In the genomic region with DNA sequence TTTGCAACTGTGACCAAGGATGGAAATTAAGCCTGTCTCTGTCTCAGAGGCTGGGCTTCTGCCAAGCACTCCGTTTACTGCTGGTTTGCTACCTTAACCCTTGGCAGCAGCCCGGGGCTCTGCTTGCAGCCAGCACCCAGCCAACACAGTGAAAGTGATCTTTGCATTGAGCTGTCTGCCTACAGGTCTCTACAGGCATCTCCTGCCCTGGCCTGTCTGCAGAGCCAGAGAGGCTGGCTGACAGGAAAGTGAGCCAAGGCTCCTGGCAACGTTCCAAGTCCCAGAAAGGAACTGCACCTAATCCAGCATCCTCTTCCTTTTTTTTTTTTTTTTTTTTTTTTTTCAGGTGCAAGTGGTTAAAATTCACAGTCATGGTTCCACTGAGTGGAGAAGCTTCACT, we compare ENCODE assay signal across 8 mouse cellular contexts.
DNase-seq lines count a peak whose midpoint lies in the region; ATAC-seq and TF ChIP-seq lines count a peak whose summit lies in the region.

No protein-coding gene starts in this region.

- H3K9ac ChIP-seq in forebrain, postnatal 0 days: no peak overlapping the region

- WGBS in forebrain, postnatal 0 days: 20% methylated on average over 3 of the region's 3 CpGs

- H3K9me3 ChIP-seq in forebrain, postnatal 0 days (ENCODE audit: low read length): no peaks in the 10 kb centered on the region

- DNase-seq in embryo, embryonic 10 days (ENCODE audit: low spot score): peak; percentile 24
- no peak for DNase-seq in embryo, embryonic 10.5 days (ENCODE audit: low spot score)
- DNase-seq in adrenal gland, postnatal 36 days: peak; percentile 69 to 76
- peak; percentile 33 for DNase-seq in forebrain, postnatal 0 days
- DNase-seq in heart, postnatal 14 days: peak; percentile 68 to 75
- DNase-seq in layer of hippocampus, postnatal 10 days (ENCODE audit: low spot score in 2 of 2): peak; percentile 68 to 71
- DNase-seq in testis, postnatal 10 days (ENCODE audit: low spot score): peak; percentile 63

- no peak for TF ChIP-seq CTCF in forebrain, postnatal 0 days (IDR thresholded peaks at IDR 0.05; ENCODE audit: low read depth)

- H3K4me3 ChIP-seq in forebrain, postnatal 0 days (ENCODE audit: low read depth, low read length): no peak overlapping the region

- ATAC-seq in forebrain, postnatal 0 days: no peak
- peak; percentile 38 for ATAC-seq in megakaryocyte progenitor cell, adult 5-6 weeks (replicated peaks; ENCODE audit: poor library complexity)

- H3K36me3 ChIP-seq in forebrain, postnatal 0 days (ENCODE audit: insufficient read depth): no peaks in the 10 kb centered on the region

- no peaks in the 10 kb centered on the region for H3K27me3 ChIP-seq in forebrain, postnatal 0 days (ENCODE audit: insufficient read depth, low read length)

- H3K27ac ChIP-seq in forebrain, postnatal 0 days (ENCODE audit: low read depth, low read length): no peak overlapping the region

- H3K4me1 ChIP-seq in forebrain, postnatal 0 days (ENCODE audit: insufficient read depth): 0 out of 2 replicates have a peak, but pooled peaks cover 2% of the 10 kb centered on the region

- H3K4me2 ChIP-seq in forebrain, postnatal 0 days (ENCODE audit: low read depth): no peak overlapping the region

- intact Hi-C loops in heart, postnatal 14 days (cut with DNase I): loop anchor here (5.0 kb wide), 1 partner anchor 66 kb away; no protein-coding TSS in a partner anchor
